Mouse (Mus musculus) liver, adult 2 months (tissue): ENCODE results near the gene Ugt1a10. TPM values are rescaled to one million over a fixed set of nuclear protein-coding genes. Genes with fewer than 3 reads are reported as not detected.

Experiments used
- DNase-seq: peaks from one replicate; pipeline ENCODE4 v3.0.0-alpha.2; 2011; ENCODE audit warnings: low read depth, low spot score; ENCODE audit errors: extremely low read depth
- H3K27ac ChIP-seq: fragments of 200-500 bp; replicated peaks from 2 replicates; pipeline ENCODE4 v1.5.1; 2012; ENCODE audit warnings: low read depth, mild to moderate bottlenecking, control low read depth, inconsistent platforms, low read length; ENCODE audit not compliant: insufficient read depth
- H3K27me3 ChIP-seq: fragments of 200-500 bp; 2 replicates; pipeline ENCODE4 v1.6.1; 2012; ENCODE audit warnings: mild to moderate bottlenecking, moderate library complexity, low read length, inconsistent platforms; ENCODE audit not compliant: control insufficient read depth, insufficient read depth
- H3K36me3 ChIP-seq: fragments of 200-500 bp; 2 replicates; pipeline ENCODE4 v1.6.1; 2012; ENCODE audit warnings: low read length, inconsistent platforms; ENCODE audit not compliant: control insufficient read depth, insufficient read depth
- H3K4me1 ChIP-seq: fragments of 200-500 bp; 2 replicates; pipeline ENCODE4 v1.6.1; 2011; ENCODE audit warnings: low read length; ENCODE audit not compliant: control insufficient read depth, insufficient read depth
- H3K4me3 ChIP-seq: fragments of 200-500 bp; 2 replicates; pipeline ENCODE4 v1.5.1; 2011; ENCODE audit warnings: low read depth, mild to moderate bottlenecking, control low read depth, low read length, moderate library complexity; ENCODE audit not compliant: insufficient read depth
- H3K79me2 ChIP-seq: fragments of 200-500 bp; 2 replicates; pipeline ENCODE4 v1.6.1; 2012; ENCODE audit warnings: inconsistent platforms, mild to moderate bottlenecking, low read length, moderate library complexity; ENCODE audit not compliant: control insufficient read depth, insufficient read depth
- H3K9ac ChIP-seq: fragments of 200-500 bp; 2 replicates; pipeline ENCODE4 v1.6.1; 2012; ENCODE audit warnings: low read depth, mild to moderate bottlenecking, control low read depth, inconsistent platforms, low read length
- CTCF ChIP-seq: fragments of 200-500 bp; IDR thresholded peaks from 2 replicates; pipeline ENCODE4 v1.5.1; 2011; ENCODE audit warnings: low read depth, low read length, control low read depth
- POLR2A ChIP-seq: fragments of 200-500 bp; IDR thresholded peaks from 2 replicates; pipeline ENCODE4 v1.6.1; 2011; ENCODE audit warnings: low read length, control low read depth; ENCODE audit not compliant: insufficient read depth; ENCODE audit errors: extremely low read depth
- WGBS: fragments of 180-500 bp; shearing (Covaris S2); methylation state at CpG from one replicate; pipeline ENCODE4 v1.1.7; 2018; 5-methylcytosine and 5-hydroxymethylcytosine counted together
- polyA plus RNA-seq: library from polyadenylated mRNA; depleted of rRNA; stranded (reverse); fragments of >200 nt; gene quantifications from 2 replicates; pipeline ENCODE4 v1.2.3, GENCODE M21; 2012
- total RNA-seq: library from RNA; depleted of rRNA; stranded (reverse); fragments of >200 nt; gene quantifications from 2 replicates; pipeline ENCODE4 v1.2.3, GENCODE M21; 2014

The Ugt1a10 gene
- total and polyA plus RNA-seq, 2 experiments, result 1.2 to 6.4 TPM

GRCm38 (mm10) chr1:88258881-88259642 lies 203.9 kb downstream of the Ugt1a10 start:
- peak; percentile 87 for DNase-seq
- no peaks in the 10 kb centered on the region for H3K27me3 ChIP-seq
- TF ChIP-seq POLR2A (no peak), CTCF (no peak)
- H3K9ac ChIP-seq, result no peak overlapping the region
- H3K4me1 ChIP-seq, result peaks cover 19% of the 10 kb centered on the region
- no peak overlapping the region for H3K4me3 ChIP-seq
- H3K79me2 ChIP-seq, result no peaks in the 10 kb centered on the region
- H3K36me3 ChIP-seq, result peaks cover 11% of the 10 kb centered on the region; the same call in 1 of the 2 replicates
- 68% methylated on average over 8 of the region's 8 CpGs for WGBS
- peak overlapping the region; percentile 18 for H3K27ac ChIP-seq

GRCm38 (mm10) chr1:88259643-88260024 lies 204.4 kb downstream of the Ugt1a10 start:
- 64% methylated on average over 4 of the region's 4 CpGs for WGBS
- DNase-seq, result no peak
- Histone ChIP-seq H3K79me2 (no peaks in the 10 kb centered on the region), H3K9ac (no peak overlapping the region), H3K36me3 (peaks cover 15% of the 10 kb centered on the region), H3K4me1 (peaks cover 19% of the 10 kb centered on the region), H3K27ac (peak overlapping the region; percentile 18), H3K27me3 (no peaks in the 10 kb centered on the region), H3K4me3 (no peak overlapping the region)
- no peak for TF ChIP-seq POLR2A
- TF ChIP-seq CTCF, result no peak

GRCm38 (mm10) chr1:88260114-88260513 lies 204.9 kb downstream of the Ugt1a10 start:
- no peak overlapping the region for H3K9ac ChIP-seq
- DNase-seq, result peak; percentile 96
- peaks cover 19% of the 10 kb centered on the region for H3K4me1 ChIP-seq
- TF ChIP-seq POLR2A (no peak), CTCF (no peak)
- H3K36me3 ChIP-seq, result peaks cover 20% of the 10 kb centered on the region
- H3K27ac ChIP-seq, result peak overlapping the region; percentile 18
- no peak overlapping the region for H3K4me3 ChIP-seq
- no peaks in the 10 kb centered on the region for H3K79me2 ChIP-seq
- no peaks in the 10 kb centered on the region for H3K27me3 ChIP-seq
- WGBS, result 34% methylated on average over 6 of the region's 6 CpGs

- Histone ChIP-seq H3K4me1 (peaks cover 19% of the 10 kb centered on the region), H3K79me2 (no peaks in the 10 kb centered on the region), H3K4me3 (no peak overlapping the region), H3K9ac (no peak overlapping the region), H3K36me3 (peaks cover 26% of the 10 kb centered on the region), H3K27me3 (no peaks in the 10 kb centered on the region), H3K27ac (peak overlapping the region; percentile 14)
- DNase-seq, result peak; percentile 60
- 53% methylated on average over 10 of the region's 10 CpGs for WGBS
- TF ChIP-seq POLR2A (no peak), CTCF (no peak)
These were observed 205.6 kb downstream of the Ugt1a10 start for GRCm38 (mm10) chr1:88260604-88261377.

- Histone ChIP-seq H3K27ac (no peak overlapping the region), H3K4me3 (no peak overlapping the region), H3K79me2 (peaks cover 4% of the 10 kb centered on the region; the same call in 1 of the 2 replicates), H3K36me3 (peaks cover 36% of the 10 kb centered on the region), H3K9ac (no peak overlapping the region), H3K27me3 (no peaks in the 10 kb centered on the region), H3K4me1 (peaks cover 19% of the 10 kb centered on the region)
- 86% methylated on average over 7 of the region's 7 CpGs for WGBS
- no peak for TF ChIP-seq POLR2A
- no peak for TF ChIP-seq CTCF
- DNase-seq, result no peak
These were observed 206.5 kb downstream of the Ugt1a10 start for GRCm38 (mm10) chr1:88261706-88262105.
